Mouse (Mus musculus) 416B (cell line): ENCODE results near the gene Miox.

Experiments
- DNase-seq: peaks from one replicate; pipeline ENCODE4 v3.0.0; 2011; ENCODE audit warnings: low read depth

Gene Miox

GRCm38 (mm10) chr15:89316146-89316545, 18.1 kb upstream of the Miox start:
- DNase-seq = peak; percentile 59

GRCm38 (mm10) chr15:89321264-89321663, 12.9 kb upstream of the Miox start:
- peak; percentile 81 for DNase-seq

- DNase-seq = no peak
Measured at GRCm38 (mm10) chr15:89322670-89323522, 11.3 kb upstream of the Miox start, which contains the start of gene Adm2. Gene Adm2 (plus strand): TSS chr15:89322720.

- no peak for DNase-seq
Measured at GRCm38 (mm10) chr15:89323656-89324055, 10.5 kb upstream of the Miox start.

GRCm38 (mm10) chr15:89326441-89326840, 7.8 kb upstream of the Miox start:
- no peak for DNase-seq

GRCm38 (mm10) chr15:89334774-89335537, 758 bp downstream of the Miox start:
- DNase-seq = no peak

- no peak for DNase-seq
Measured at GRCm38 (mm10) chr15:89336422-89336821, 2.2 kb downstream of the Miox start.

GRCm38 (mm10) chr15:89339696-89340095, 5.5 kb downstream of the Miox start:
- peak; percentile 82 for DNase-seq

GRCm38 (mm10) chr15:89340136-89340535, 5.9 kb downstream of the Miox start:
- DNase-seq = peak; percentile 34

GRCm38 (mm10) chr15:89341678-89342077, 7.5 kb downstream of the Miox start:
- peak; percentile 19 for DNase-seq

GRCm38 (mm10) chr15:89343325-89343724, 9.1 kb downstream of the Miox start:
- peak; percentile 26 for DNase-seq

GRCm38 (mm10) chr15:89350447-89350846, 16.2 kb downstream of the Miox start:
- DNase-seq = no peak

- no peak for DNase-seq
Measured at GRCm38 (mm10) chr15:89351302-89351701, 17.1 kb downstream of the Miox start.

GRCm38 (mm10) chr15:89352054-89352453, 17.9 kb downstream of the Miox start:
- DNase-seq = no peak

- DNase-seq = no peak
Measured at GRCm38 (mm10) chr15:89352795-89353194, 18.6 kb downstream of the Miox start.

GRCm38 (mm10) chr15:89353837-89354236, 19.6 kb downstream of the Miox start:
- no peak for DNase-seq

- no peak for DNase-seq
Measured at GRCm38 (mm10) chr15:89354455-89354854, 20.3 kb downstream of the Miox start.

- peak; percentile 98 for DNase-seq
Measured at GRCm38 (mm10) chr15:89355241-89356187, 21.3 kb downstream of the Miox start, which contains the start of the genes Lmf2 and Ncaph2. Gene Lmf2 (minus strand): TSS chr15:89355659. Gene Ncaph2 (plus strand): TSS chr15:89355719.

- DNase-seq = peak; percentile 96
Measured at GRCm38 (mm10) chr15:89356372-89356771, 22.2 kb downstream of the Miox start.

- no peak for DNase-seq
Measured at GRCm38 (mm10) chr15:89358784-89359183, 24.6 kb downstream of the Miox start.

- DNase-seq = no peak
Measured at GRCm38 (mm10) chr15:89363051-89363450, 28.9 kb downstream of the Miox start.

- DNase-seq = no peak
Measured at GRCm38 (mm10) chr15:89365141-89365551, 30.9 kb downstream of the Miox start.
